Mouse (Mus musculus) bone marrow macrophage, adult 2 months (primary cell): Measurements from ENCODE around the gene Odf3l2.

Experiments used
- CTCF ChIP-seq: IDR thresholded peaks from 2 replicates; pipeline ENCODE4 v1.5.1; 2012; ENCODE audit warnings: low read depth, mild to moderate bottlenecking, low read length, moderate library complexity
- POLR2A ChIP-seq: IDR thresholded peaks from 2 replicates; pipeline ENCODE4 v1.6.1; 2012; ENCODE audit warnings: mild to moderate bottlenecking, low read depth, low read length, borderline replicate concordance

DNA sequence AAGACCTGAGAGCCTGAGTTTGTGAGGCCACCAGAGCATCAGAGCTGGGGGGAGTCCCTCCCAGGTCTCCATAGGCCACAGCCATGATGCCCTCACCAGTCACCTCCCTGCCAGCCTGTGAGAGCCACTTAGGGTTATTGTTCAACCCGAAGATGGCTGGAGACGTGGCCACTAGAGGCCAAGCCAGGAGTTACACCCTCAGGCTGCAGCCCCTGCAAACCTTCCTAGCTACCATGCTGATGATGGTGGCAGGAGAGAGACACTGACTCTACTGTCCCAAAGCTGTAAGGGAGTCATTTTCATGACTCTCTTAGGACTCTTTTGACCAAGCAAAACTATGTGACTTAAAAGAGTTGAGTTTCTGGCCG, 26.5 kb upstream of the Odf3l2 start:
- TF ChIP-seq CTCF (no peak), POLR2A (no peak)
